Mouse (Mus musculus) urinary bladder, postnatal 10 days (tissue): ENCODE data around the gene Grcc10.

Source experiments
- DNase-seq: peaks from one replicate; pipeline ENCODE4 v3.0.0; 2022; ENCODE audit warnings: low spot score

Gene Grcc10

GRCm38 (mm10) chr6:124731038-124731437 lies 10.1 kb downstream of the Grcc10 start:
- DNase-seq, result no peak

- no peak for DNase-seq
These were observed 11.1 kb downstream of the Grcc10 start for GRCm38 (mm10) chr6:124729850-124730705.

GRCm38 (mm10) chr6:124728621-124729020 lies 12.6 kb downstream of the Grcc10 start:
- DNase-seq, result no peak

DNA sequence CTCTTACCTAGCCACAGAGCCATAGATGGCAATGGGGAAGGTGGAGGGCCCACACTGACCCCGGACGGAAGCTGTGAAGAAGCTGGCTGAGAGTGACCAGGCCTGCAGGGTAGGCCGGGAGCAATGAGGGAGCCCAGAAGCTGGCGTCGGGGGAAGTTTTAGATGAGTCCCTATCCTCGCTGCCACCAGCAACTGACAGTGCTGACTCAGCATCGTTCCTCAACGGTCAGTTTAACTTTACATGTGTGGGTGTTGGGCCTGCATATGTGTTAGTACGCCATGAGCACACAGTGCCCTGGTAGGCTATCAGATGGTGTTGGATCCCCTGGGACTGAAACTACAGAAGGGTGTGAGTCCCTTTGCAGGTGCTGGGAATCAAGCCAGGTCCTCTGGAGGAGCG lies 16.7 kb downstream of the Grcc10 start:
- no peak for DNase-seq

DNA sequence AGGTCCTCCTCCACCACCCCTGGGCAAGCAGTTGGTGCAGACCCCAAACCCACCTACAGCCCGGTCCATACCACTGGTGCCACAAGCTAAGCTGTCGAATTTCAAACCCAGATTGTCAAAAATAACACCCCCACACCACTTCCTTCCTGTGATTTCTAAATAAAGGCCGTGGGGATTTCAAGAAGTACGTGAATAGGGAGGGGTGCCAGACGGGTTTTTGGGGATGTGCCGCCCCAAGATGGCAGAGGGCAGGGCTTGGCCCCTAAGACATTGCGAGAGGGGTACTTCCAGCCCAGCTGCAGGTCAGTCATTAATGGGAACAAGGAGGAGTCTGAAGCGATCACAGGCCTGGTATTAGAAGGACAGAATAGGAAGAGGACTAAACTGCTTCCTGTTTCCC lies 17.6 kb downstream of the Grcc10 start:
- DNase-seq, result no peak

DNA sequence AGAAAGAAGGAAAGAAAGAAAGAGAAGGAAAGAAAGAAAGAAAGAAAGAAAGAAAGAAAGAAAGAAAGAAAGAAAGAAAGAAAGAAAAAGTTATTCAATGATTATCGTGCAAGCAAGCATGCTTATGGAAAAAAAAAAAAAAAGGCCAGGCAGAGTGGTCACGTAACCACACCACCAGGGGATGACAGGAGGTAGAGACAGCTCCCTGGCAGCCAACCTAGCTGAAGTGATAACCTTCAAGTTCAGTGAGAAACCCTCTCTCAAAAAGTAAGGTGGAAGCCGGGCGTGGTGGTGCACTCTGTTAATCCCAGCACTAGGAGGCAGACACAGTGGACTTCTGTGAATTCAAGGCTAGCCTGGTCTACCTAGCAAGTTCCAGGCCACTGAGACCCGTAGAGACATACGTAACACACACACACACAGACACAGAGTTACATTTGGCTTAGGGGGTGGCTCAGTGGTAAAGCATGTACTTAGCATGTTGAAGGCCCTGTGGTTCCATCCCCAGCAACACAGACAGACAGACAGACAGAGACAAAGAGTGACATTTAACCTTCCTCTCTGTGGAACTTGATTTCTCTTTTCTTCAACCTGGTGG lies 18.2 kb downstream of the Grcc10 start:
- no peak for DNase-seq

GRCm38 (mm10) chr6:124720904-124721303 lies 20.3 kb downstream of the Grcc10 start:
- DNase-seq, result no peak

DNA sequence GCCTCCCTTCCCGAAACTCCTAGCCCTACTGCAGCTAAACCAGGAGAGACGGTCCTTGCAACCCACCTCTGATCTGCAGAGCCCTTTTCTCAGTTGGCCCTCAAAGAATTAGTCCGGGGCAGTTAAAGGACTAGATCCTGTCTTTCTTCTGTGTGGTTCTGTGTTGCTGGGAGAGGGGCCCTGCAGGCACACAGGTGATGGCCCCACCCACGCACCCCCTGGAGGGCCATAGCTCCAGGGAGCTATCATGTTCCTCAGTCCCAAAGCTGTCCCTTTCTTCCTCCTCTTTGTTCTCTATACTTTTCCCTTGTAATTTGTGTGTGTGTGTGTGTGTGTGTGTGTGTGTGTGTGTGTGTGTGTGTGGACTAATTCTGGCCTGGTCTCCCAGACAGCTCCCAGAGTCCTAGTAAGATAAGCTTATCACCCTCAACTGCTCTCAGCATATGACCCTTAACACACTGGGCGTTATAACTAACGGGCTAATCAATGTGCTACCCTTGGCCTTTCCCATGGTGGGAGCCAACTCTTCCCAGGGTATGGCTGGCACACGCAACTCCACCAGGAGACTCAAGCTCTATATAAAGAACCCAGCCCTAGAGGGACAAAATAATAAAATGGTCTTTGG lies 21.7 kb downstream of the Grcc10 start:
- no peak for DNase-seq

DNA sequence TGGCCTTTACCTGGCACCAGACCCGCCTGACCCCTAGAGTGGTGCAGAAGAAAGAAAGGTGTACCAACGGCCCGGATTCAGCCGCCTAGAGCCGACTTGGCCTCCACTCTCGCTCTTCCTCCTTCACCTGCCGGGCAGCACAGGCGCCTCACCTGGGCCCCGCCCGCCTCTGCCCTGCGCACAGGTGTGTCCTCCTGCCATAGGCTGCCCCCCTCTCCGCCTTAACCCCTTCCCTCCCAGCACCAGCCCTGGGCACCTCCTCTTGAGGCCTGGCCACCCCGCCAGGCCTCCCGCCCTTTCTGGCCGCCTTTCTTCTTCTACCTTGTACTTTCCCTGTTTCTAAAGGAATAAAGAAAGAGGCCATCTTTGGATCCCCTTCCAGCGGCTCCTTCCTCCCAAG lies 22.5 kb downstream of the Grcc10 start:
- DNase-seq, result no peak

GRCm38 (mm10) chr6:124717968-124718367 lies 23.2 kb downstream of the Grcc10 start:
- no peak for DNase-seq

GRCm38 (mm10) chr6:124716864-124717490 lies 24.2 kb downstream of the Grcc10 start:
- no peak for DNase-seq

GRCm38 (mm10) chr6:124712918-124713317 lies 28.3 kb downstream of the Grcc10 start:
- no peak for DNase-seq

GRCm38 (mm10) chr6:124711824-124712782 lies 29.1 kb downstream of the Grcc10 start, which contains the start of the genes Emg1 and Phb2:
Gene Emg1, minus strand, starts transcription at chr6:124712178.
Gene Phb2, plus strand, starts transcription at chr6:124712336.
- DNase-seq, result peak; percentile 94

DNA sequence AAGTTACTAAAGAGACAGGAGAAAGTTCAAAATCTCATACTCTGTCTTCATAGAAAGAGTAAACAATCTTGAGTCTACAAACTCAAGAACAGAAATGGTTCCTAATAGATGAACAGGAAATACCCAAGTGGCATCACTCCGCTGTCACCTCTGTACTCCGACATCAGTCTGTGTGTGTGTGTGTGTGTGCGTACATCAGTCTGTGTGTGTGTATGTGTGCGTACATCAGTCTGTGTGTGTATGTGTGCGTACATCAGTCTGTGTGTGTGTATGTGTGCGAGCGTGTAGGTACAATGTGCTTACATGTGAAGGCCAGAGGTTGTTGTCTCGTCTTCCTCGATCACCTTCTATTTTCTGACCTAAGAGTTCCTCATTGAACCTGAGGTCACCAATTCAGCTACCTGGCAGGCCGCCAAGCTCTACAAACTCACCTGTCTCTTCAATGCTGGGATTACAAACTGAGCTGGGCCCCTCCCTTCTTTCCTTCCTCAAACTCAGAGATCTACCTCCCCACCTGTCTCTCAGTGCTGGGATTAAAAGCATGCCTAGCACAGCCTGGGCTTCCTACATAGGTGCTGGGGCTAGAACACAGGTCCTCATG lies 32.8 kb downstream of the Grcc10 start:
- DNase-seq, result no peak

GRCm38 (mm10) chr6:124706061-124706627 lies 35.0 kb downstream of the Grcc10 start:
- DNase-seq, result no peak

GRCm38 (mm10) chr6:124704417-124704816 lies 36.8 kb downstream of the Grcc10 start:
- no peak for DNase-seq

DNA sequence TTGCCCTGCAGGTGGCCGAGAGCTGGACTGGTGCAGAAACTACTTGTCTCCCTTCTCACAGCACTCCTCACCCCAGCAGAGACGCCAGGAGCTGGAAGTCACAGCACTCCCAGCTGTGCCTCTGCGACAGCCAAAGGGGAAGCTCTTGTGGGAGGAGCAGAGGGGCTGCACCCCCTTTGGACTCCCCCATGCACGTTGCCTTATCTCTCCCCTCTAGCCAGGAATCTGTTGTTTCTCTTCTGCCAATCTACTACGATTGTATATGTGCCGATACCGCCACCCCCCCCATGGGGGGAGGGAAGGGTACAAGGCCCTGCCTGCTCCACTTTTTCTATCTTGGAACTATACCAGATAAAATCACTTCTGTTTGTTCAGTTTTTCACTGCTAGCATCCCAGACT lies 37.4 kb downstream of the Grcc10 start:
- no peak for DNase-seq

DNA sequence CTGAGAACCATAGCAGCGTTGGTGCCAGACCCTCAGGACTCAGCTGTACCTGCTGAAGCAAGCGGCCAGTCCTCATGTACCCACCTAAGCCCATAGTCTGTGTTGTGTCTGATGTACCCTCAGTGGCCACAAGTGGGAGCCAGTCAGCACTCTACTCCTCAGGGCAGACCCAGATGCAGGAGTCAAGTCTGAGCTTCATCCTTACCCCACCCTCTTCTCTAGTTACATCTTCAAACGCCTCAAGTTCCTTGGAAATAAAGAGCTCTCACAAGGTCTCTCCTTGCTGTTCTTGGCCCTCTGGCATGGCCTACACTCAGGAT lies 38.4 kb downstream of the Grcc10 start:
- DNase-seq, result no peak

- no peak for DNase-seq
These were observed 38.9 kb downstream of the Grcc10 start for GRCm38 (mm10) chr6:124702102-124702783.

- DNase-seq, result no peak
These were observed 39.8 kb downstream of the Grcc10 start for GRCm38 (mm10) chr6:124701338-124701737.
